Mouse (Mus musculus): ENCODE data around the gene Disc1. TPM values are rescaled to one million over a fixed set of nuclear protein-coding genes. Genes with fewer than 3 reads are reported as not detected.

The Disc1 gene
- polyA plus RNA-seq, 1 experiment: 1.8 TPM

DNA sequence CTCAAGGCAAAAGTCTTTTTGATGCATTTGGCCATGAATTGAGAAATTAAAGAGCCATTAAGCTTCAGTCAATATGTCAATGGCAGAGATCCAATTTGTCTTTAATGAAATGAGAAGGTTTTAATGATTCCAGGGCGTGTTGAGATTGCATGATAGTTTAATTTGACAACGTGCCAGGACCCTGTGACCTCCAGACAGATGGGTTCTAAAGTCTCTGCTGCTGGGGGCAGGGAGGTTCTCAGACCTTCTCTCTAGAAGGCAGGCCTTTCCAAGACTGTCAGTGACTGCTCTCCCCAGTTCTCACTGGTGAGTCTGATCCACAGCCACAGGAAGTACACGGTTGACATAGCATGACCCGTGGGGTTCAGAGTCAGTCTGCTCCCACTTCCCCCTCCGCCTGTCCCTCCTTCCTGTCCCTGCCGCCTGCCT lies 170.3 kb downstream of the Disc1 start:
- Histone ChIP-seq H3K27me3 (ENCODE audit: control insufficient read depth, insufficient read depth, low read length) (no peaks in the 10 kb centered on the region), H3K36me3 (ENCODE audit: control insufficient read depth, insufficient read depth, low read length) (no peaks in the 10 kb centered on the region), H3K27ac (ENCODE audit: insufficient read depth, low read length) (no peak overlapping the region), H3K4me1 (ENCODE audit: control insufficient read depth, insufficient read depth, insufficient read length) (peaks cover 22% of the 10 kb centered on the region; the same call in 1 of the 2 replicates), H3K4me3 (ENCODE audit: extremely low read depth, insufficient read depth, insufficient read length) (no peak overlapping the region)
- DNase-seq (ENCODE audit: low read depth in 1 of 2, low spot score in 2 of 2): peak in 1 of 2 experiments; percentile 20
- 16% methylated on average over 6 of the region's 6 CpGs for WGBS
- TF ChIP-seq CTCF (IDR thresholded peaks at IDR 0.05; ENCODE audit: extremely low read depth, insufficient read depth, insufficient read length, insufficient replicate concordance): no peak
- no peak for TF ChIP-seq POLR2A (IDR thresholded peaks at IDR 0.05; ENCODE audit: low read depth, low read length)

GRCm38 (mm10) chr8:125225266-125225665 lies 171.3 kb downstream of the Disc1 start:
- TF ChIP-seq POLR2A (IDR thresholded peaks at IDR 0.05; ENCODE audit: low read depth, low read length) (no peak), CTCF (IDR thresholded peaks at IDR 0.05; ENCODE audit: extremely low read depth, insufficient read depth, insufficient read length, insufficient replicate concordance) (no peak)
- H3K27me3 ChIP-seq (ENCODE audit: control insufficient read depth, insufficient read depth, low read length): no peaks in the 10 kb centered on the region
- no peak overlapping the region for H3K4me3 ChIP-seq (ENCODE audit: extremely low read depth, insufficient read depth, insufficient read length)
- H3K36me3 ChIP-seq (ENCODE audit: control insufficient read depth, insufficient read depth, low read length): no peaks in the 10 kb centered on the region
- WGBS: 60% methylated on average over 9 of the region's 9 CpGs
- DNase-seq (ENCODE audit: low read depth in 1 of 2, low spot score in 2 of 2): no peak
- no peak overlapping the region for H3K27ac ChIP-seq (ENCODE audit: insufficient read depth, low read length)
- H3K4me1 ChIP-seq (ENCODE audit: control insufficient read depth, insufficient read depth, insufficient read length): peaks cover 22% of the 10 kb centered on the region; the same call in 1 of the 2 replicates

DNA sequence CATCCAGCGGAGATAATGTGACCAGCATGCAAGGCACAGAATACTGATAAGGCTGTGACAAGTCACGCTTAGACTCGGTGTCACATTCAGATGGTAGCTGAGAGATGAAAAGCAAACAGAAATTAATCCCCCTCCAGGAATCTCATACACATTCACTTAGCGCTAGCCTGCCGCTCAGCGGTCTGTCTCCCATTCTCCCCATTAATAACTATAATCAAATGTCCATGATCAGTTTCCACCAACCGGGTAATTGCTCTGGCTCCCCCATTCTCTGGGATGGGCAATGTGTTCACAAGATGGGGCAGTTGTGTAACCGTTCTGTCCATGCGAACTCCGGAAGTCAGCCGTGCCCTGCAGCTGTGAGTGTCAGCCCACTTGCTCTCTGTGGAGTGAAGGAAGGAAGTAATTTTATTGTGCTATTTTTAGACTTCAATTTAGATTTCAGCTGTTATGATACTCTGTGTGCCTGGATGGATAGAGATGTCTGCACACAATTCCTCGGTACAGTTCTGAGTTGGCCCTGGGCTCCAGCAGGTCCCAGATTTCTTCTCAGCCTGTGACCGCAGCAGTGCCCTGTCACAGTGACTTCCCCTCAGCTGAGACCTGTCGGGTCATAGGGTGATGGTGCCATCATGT lies 173.1 kb downstream of the Disc1 start:
- 27% methylated on average over 14 of the region's 14 CpGs for WGBS

GRCm38 (mm10) chr8:125230526-125231131 lies 176.6 kb downstream of the Disc1 start:
- 92% methylated on average over 5 of the region's 5 CpGs for WGBS
- H3K36me3 ChIP-seq (ENCODE audit: control insufficient read depth, insufficient read depth, low read length): no peaks in the 10 kb centered on the region
- TF ChIP-seq CTCF (IDR thresholded peaks at IDR 0.05; ENCODE audit: extremely low read depth, insufficient read depth, insufficient read length, insufficient replicate concordance): no peak
- TF ChIP-seq POLR2A (IDR thresholded peaks at IDR 0.05; ENCODE audit: low read depth, low read length): no peak

More for the DNA sequence above, 173.1 kb downstream of the Disc1 start:
- TF ChIP-seq CTCF (IDR thresholded peaks at IDR 0.05; ENCODE audit: extremely low read depth, insufficient read depth, insufficient read length, insufficient replicate concordance): no peak
- no peak for TF ChIP-seq POLR2A (IDR thresholded peaks at IDR 0.05; ENCODE audit: low read depth, low read length)
- H3K27me3 ChIP-seq (ENCODE audit: control insufficient read depth, insufficient read depth, low read length): no peaks in the 10 kb centered on the region
- H3K4me3 ChIP-seq (ENCODE audit: extremely low read depth, insufficient read depth, insufficient read length): no peak overlapping the region; the same call in 1 of the 2 replicates
- peak overlapping the region; percentile 36; the same call in 1 of the 2 replicates for H3K27ac ChIP-seq (ENCODE audit: insufficient read depth, low read length)
- H3K36me3 ChIP-seq (ENCODE audit: control insufficient read depth, insufficient read depth, low read length): no peaks in the 10 kb centered on the region
- H3K4me1 ChIP-seq (ENCODE audit: control insufficient read depth, insufficient read depth, insufficient read length): peaks cover 22% of the 10 kb centered on the region; the same call in 1 of the 2 replicates
- peak in 1 of 2 experiments; percentile 47 for DNase-seq (ENCODE audit: low read depth in 1 of 2, low spot score in 2 of 2)

GRCm38 (mm10) chr8:125232724-125233123 lies 178.7 kb downstream of the Disc1 start:
- no peaks in the 10 kb centered on the region for H3K27me3 ChIP-seq (ENCODE audit: control insufficient read depth, insufficient read depth, low read length)
- H3K27ac ChIP-seq (ENCODE audit: insufficient read depth, low read length): no peak overlapping the region
- no peak for DNase-seq (ENCODE audit: low read depth in 1 of 2, low spot score in 2 of 2)
- H3K4me3 ChIP-seq (ENCODE audit: extremely low read depth, insufficient read depth, insufficient read length): no peak overlapping the region
- 51% methylated on average over 9 of the region's 9 CpGs for WGBS
- H3K4me1 ChIP-seq (ENCODE audit: control insufficient read depth, insufficient read depth, insufficient read length): peaks cover 4% of the 10 kb centered on the region; the same call in 1 of the 2 replicates
- no peaks in the 10 kb centered on the region for H3K36me3 ChIP-seq (ENCODE audit: control insufficient read depth, insufficient read depth, low read length)
- TF ChIP-seq POLR2A (IDR thresholded peaks at IDR 0.05; ENCODE audit: low read depth, low read length) (no peak), CTCF (IDR thresholded peaks at IDR 0.05; ENCODE audit: extremely low read depth, insufficient read depth, insufficient read length, insufficient replicate concordance) (no peak)

More at GRCm38 (mm10) chr8:125230526-125231131, 176.6 kb downstream of the Disc1 start:
- H3K4me3 ChIP-seq (ENCODE audit: extremely low read depth, insufficient read depth, insufficient read length): no peak overlapping the region
- no peak for DNase-seq (ENCODE audit: low read depth in 1 of 2, low spot score in 2 of 2)
- no peak overlapping the region for H3K27ac ChIP-seq (ENCODE audit: insufficient read depth, low read length)
- H3K27me3 ChIP-seq (ENCODE audit: control insufficient read depth, insufficient read depth, low read length): no peaks in the 10 kb centered on the region
- peaks cover 10% of the 10 kb centered on the region; the same call in 1 of the 2 replicates for H3K4me1 ChIP-seq (ENCODE audit: control insufficient read depth, insufficient read depth, insufficient read length)

- Histone ChIP-seq H3K4me3 (ENCODE audit: extremely low read depth, insufficient read depth, insufficient read length) (no peak overlapping the region), H3K36me3 (ENCODE audit: control insufficient read depth, insufficient read depth, low read length) (no peaks in the 10 kb centered on the region), H3K4me1 (ENCODE audit: control insufficient read depth, insufficient read depth, insufficient read length) (peaks cover 6% of the 10 kb centered on the region; the same call in 1 of the 2 replicates), H3K27ac (ENCODE audit: insufficient read depth, low read length) (no peak overlapping the region), H3K27me3 (ENCODE audit: control insufficient read depth, insufficient read depth, low read length) (no peaks in the 10 kb centered on the region)
- no peak for DNase-seq (ENCODE audit: low read depth in 1 of 2, low spot score in 2 of 2)
- WGBS: 89% methylated on average over 22 of the region's 22 CpGs
- TF ChIP-seq CTCF (IDR thresholded peaks at IDR 0.05; ENCODE audit: extremely low read depth, insufficient read depth, insufficient read length, insufficient replicate concordance) (no peak), POLR2A (IDR thresholded peaks at IDR 0.05; ENCODE audit: low read depth, low read length) (no peak)
These were observed 182.2 kb downstream of the Disc1 start for GRCm38 (mm10) chr8:125235898-125236835.
